Mouse (Mus musculus) liver, embryonic 14.5 days (tissue): Measurements from ENCODE around the gene Syna.

Source experiments
- CTCF ChIP-seq: IDR thresholded peaks from 2 replicates; pipeline ENCODE4 v1.5.1; 2016; ENCODE audit warnings: antibody characterized with exemption, low read depth, control low read depth
- EP300 ChIP-seq: IDR thresholded peaks from 2 replicates; pipeline ENCODE4 v1.6.1; 2016; ENCODE audit warnings: antibody characterized with exemption, low read depth

GRCm38 (mm10) chr5:134581146-134581545 lies 21.2 kb upstream of the Syna start, which contains the start of gene Rfc2:
- TF ChIP-seq CTCF: no peak
- no peak for TF ChIP-seq EP300
